Mouse (Mus musculus): Measurements from ENCODE around the gene 2410137M14Rik.
"Not testable (repeated sequence)": the region's sequence is repeated elsewhere in the genome, so short reads cannot be mapped to it uniquely, and the experiment has no call there.

2410137M14Rik gene

GRCm38 (mm10) chr17:36981221-36981813 is at the start of gene 2410137M14Rik:
2410137M14Rik (minus strand) TSS chr17:36981237.
- peak; percentile 93 for DNase-seq

GRCm38 (mm10) chr17:37029162-37029561 is 48.1 kb upstream of the 2410137M14Rik start:
- DNase-seq, result no peak

- DNase-seq, result peak; percentile 99
These were observed 47.7 kb upstream of the 2410137M14Rik start for GRCm38 (mm10) chr17:37028683-37029120.

GRCm38 (mm10) chr17:37028212-37028611 is 47.2 kb upstream of the 2410137M14Rik start:
- no peak for DNase-seq

GRCm38 (mm10) chr17:37027486-37027885 is 46.4 kb upstream of the 2410137M14Rik start:
- DNase-seq, result no peak

GRCm38 (mm10) chr17:37026425-37026824 is 45.4 kb upstream of the 2410137M14Rik start:
- DNase-seq, result no peak

GRCm38 (mm10) chr17:37022628-37023576 is 41.9 kb upstream of the 2410137M14Rik start, which contains the start of gene Mog:
Mog (minus strand) TSS chr17:37023398.
- DNase-seq, result no peak

GRCm38 (mm10) chr17:37019242-37019641 is 38.2 kb upstream of the 2410137M14Rik start:
- not testable (repeated sequence) for DNase-seq

GRCm38 (mm10) chr17:37018328-37018727 is 37.3 kb upstream of the 2410137M14Rik start:
- DNase-seq, result no peak

- no peak for DNase-seq
These were observed 35.3 kb upstream of the 2410137M14Rik start for GRCm38 (mm10) chr17:37016333-37016732.

GRCm38 (mm10) chr17:37012141-37012540 is 31.1 kb upstream of the 2410137M14Rik start:
- DNase-seq, result no peak

- DNase-seq, result no peak
These were observed 30.7 kb upstream of the 2410137M14Rik start for GRCm38 (mm10) chr17:37011719-37012118.

GRCm38 (mm10) chr17:37009460-37010042 is 28.5 kb upstream of the 2410137M14Rik start:
- no peak for DNase-seq

- no peak for DNase-seq
These were observed 27.1 kb upstream of the 2410137M14Rik start for GRCm38 (mm10) chr17:37008161-37008560.

GRCm38 (mm10) chr17:37003366-37003765 is 22.3 kb upstream of the 2410137M14Rik start:
- no peak for DNase-seq

GRCm38 (mm10) chr17:37002364-37003330 is 21.6 kb upstream of the 2410137M14Rik start:
- peak; percentile 96 for DNase-seq

- no peak for DNase-seq
These were observed 19.8 kb upstream of the 2410137M14Rik start, which contains the start of gene Zfp57 for GRCm38 (mm10) chr17:37000863-37001262. Zfp57 (plus strand) TSS chr17:37001163.

- DNase-seq, result no peak
These were observed 17.4 kb upstream of the 2410137M14Rik start for GRCm38 (mm10) chr17:36998477-36998876.

GRCm38 (mm10) chr17:36997033-36997735 is 16.1 kb upstream of the 2410137M14Rik start:
- peak; percentile 91 for DNase-seq

- DNase-seq, result no peak
These were observed 14.4 kb upstream of the 2410137M14Rik start for GRCm38 (mm10) chr17:36995448-36995847.

- DNase-seq, result no peak
These were observed 13.5 kb upstream of the 2410137M14Rik start for GRCm38 (mm10) chr17:36994528-36994927.
